Mouse (Mus musculus) left cerebral cortex, adult 18-20 months (tissue): ENCODE results near the gene Fyb2. TPM values are rescaled to one million over a fixed set of nuclear protein-coding genes. Genes with fewer than 3 reads are reported as not detected.
A peak's percentile ranks its signal among the peaks of the same experiment; 100 is the strongest.

Experiments used
- DNase-seq, 2 experiments: peaks; one replicate each; pipeline ENCODE4 v3.0.0; 2021 to 2022; ENCODE audit warnings: low spot score in 2 of 2, mixed read lengths in 1 of 2
- total RNA-seq, 2 experiments: library from RNA; stranded (reverse); gene quantifications; 2 replicates each; pipeline ENCODE4 v1.2.3; 2021

Fyb2 gene
- total RNA-seq, 2 experiments from 2014 or later = 1.2 to 1.6 TPM

DNA sequence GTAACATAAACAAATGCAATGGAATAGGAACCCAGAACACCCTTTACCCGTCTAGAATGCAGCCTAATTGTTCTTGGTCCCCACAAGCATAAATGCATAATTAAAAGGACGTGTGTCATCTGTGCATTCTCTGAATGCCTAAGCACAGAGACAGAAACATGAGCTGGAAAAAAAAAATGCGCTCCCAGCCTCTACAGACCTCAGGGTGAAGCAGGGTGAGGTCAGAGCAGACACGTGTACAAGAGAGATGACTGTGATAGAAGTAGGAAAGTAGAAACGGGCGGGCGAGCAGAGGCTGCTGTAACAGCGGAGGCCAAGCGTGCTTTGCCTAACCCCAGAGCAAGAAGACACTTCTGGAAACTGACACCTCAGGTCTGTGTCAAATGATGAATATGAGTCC, 22.8 kb downstream of the Fyb2 start:
- no peak for DNase-seq

DNA sequence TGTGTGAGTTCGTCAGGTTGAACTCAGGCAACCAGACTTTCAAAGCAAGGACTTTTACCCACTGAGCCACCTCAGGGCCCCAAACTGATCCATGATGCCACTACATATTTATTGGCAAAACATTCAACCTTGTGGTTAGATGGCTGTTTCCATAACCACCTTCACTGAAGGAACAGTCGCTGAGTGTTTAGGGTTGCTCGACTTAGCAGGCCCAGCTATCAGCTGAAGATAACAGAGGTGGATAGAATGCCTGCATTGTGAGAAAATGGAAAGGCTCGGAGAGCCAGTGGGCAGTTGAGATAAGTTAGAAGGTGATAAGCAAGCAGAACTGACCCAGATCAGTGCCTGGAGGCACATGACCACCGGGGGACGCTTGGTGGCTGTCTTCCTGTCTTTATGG, 26.3 kb downstream of the Fyb2 start:
- no peak for DNase-seq

DNA sequence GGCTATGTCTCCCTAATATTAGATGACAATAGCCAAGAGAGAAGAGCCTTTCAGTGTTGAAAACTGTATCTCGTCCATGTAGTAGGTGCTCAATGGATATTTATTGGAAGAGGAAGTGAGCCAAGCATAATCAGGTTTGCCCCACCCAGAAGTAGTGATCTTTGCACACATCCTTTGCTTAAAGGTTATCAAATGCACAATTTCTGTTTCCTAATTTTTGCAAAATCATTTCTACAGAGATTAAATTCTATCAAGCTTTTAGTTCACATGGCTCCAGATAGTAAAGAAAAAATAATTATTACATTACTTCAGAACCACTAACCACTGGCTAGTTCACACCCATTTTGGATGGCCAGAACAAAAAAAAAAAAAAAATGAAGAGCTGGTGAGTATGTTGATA, 28.6 kb downstream of the Fyb2 start:
- DNase-seq = no peak

DNA sequence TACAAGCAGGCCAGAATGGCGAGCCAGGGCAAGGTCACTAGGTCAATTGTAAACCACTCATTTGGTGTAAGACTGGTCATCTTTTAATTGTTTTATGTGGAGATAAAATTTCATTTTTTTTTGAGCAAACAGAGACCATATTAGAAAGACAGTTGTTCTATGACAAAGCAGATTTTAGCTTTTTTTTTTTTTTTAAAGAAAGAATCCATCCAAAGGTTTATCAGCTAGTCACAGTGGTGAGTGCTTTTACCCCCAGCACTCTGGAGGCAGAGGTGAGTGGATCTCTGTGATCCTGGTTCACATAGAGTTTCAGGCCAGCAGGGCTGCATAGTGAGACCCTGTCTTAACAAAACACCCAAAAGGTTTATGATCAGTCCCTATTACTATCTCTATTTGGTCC, 31.2 kb downstream of the Fyb2 start:
- DNase-seq = no peak

DNA sequence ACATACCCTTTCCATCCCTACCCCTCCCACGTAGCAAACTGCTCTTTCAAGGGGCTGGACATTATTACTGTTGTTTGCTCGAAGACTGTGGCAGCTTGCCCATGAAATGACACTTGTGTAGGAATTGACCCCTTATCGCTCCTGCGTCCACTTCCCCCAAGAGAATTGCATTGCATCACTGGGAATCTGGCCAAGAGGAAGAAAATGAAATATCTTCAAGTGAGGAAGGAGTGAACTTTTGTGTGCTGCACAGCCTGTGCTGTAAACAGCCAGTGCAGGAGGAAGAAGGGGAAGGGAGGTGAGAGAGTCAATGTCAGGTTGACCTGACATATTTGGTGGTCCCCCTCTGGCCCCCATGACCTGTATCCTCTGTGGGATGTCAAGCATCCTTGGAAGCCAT, 35.6 kb downstream of the Fyb2 start:
- DNase-seq = no peak

DNA sequence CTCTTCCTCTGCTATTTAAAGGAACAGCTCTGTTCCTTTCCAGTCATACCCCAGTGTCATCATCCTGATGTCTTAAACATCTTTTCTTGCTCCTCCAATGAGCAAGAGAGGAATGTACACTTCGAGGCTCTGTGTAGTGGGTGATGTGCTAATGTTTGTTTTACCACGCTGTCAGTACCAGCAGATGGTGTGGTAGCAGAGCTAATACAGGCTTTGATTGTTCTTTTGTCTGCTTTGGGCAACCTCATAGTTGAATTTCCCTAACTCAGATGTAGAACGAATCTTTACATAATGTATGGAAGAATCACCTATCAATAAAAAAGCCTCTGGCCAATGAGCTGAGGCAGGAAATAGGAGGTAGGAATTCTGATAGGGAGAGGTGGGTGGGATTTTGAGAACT, 36.0 kb downstream of the Fyb2 start:
- DNase-seq = no peak

DNA sequence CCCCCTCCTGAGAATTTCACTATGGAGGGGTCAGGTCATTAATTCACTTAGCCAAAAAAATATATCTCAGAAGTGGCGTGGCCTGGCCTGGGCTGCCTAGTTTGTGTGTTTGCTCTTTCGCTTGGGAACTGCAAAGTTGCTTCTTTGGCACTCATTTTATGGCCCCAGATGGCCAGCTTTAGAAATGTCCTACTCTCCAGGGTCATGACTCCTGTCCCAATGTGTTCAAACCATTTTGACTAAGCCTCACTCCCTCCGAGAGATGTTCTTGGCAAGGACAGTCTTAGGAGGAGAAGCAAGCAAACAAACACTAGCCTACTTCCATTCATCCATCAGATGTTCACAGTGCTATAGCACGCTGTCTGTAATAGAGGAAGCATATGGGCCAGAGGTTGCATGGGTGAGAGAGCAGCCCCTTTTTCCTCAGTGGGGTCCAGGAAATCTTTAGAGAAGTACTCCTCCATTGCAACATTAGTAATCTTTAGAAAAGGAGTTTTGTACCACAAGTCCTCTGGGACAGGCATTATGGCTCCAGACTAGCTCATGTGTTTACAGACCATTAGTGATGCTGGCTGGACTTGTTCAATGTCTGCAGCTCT, 38.1 kb downstream of the Fyb2 start:
- no peak for DNase-seq

DNA sequence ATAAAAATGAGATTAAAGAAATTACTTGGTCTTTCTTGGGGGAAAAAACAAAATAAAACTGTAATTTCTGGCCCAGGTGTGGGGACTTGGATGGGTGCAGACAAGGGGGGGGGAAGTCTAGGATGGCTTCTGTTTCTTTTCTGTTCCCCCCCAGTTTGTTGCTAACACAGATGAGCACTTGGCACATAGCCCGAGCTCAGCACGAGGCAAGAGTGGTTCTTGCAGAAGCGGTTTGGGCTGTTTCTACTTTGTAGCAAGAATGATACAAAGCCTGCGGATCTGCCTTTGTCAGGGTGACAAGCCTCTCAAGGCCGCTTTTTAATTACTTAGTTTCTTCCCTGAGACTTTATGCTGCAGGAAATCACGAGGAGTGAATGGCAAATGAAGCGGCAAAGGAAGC, 43.4 kb downstream of the Fyb2 start:
- no peak for DNase-seq

DNA sequence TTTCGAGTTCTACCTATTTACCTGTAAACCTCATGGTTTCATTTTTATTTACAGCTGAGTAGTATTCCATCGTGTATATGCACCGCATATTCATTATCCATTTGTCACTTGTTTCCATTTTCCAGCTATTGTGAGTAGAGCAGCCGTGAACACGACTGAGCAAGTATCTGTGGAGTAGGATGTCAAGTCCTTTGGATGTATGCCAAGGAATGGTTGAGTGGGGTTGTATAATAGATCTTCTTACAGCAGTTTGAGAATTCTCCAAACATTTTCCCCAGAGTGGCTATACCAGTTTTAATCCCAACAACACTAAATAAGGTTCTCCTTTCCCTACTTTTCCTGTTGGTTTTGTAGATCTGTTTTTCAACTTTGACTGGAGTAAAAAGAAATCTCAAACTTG, 48.2 kb downstream of the Fyb2 start:
- DNase-seq = no peak

DNA sequence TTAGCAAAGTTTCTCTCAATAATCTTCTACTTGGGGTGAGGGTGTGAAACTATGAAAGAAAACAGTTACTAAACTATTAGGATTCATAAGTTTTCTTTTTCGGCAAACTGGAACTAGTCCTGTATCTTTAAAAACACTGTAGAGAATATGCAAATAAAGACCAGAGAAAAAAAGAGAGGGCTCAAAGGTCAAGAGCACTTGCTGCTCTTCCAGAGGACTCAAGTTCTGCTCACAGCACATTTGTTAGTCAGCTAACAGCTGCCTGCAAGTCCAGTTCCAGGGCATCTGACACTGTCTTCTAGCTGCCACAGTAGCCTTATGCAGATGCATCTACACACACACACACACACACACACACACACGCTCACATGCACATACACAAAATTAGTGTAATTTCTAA, 59.4 kb downstream of the Fyb2 start:
- no peak for DNase-seq

DNA sequence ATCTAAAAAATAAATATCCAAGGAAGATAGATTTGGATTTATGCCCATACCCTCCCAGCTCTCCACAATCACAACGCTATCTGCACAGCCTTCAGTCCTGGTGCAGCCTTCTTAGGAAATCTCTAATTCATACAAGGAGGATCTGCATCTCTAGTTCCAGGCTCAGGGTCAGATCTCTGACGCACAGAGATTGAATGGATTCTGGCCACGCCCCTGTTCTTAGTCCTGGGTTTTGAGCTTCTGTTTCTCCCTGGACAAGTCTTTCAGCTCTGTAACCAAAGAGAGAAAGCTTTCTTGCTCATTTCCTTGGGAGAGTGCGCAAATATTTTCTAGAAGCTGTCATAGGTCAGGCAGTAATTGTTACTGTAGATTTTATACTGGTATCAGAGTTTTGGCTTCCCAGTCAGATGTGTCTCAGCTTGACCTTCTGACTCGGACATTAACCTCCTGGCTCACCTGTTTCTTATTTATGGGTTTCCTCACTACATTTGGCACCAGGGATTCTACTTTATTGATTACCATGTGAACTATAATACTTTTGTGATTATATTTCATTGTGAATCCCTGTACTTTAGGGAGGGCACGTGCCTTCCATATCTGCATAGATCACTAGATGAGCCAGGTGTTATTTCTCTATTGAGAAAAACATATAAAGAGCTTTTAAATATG, 62.0 kb downstream of the Fyb2 start:
- DNase-seq = no peak

DNA sequence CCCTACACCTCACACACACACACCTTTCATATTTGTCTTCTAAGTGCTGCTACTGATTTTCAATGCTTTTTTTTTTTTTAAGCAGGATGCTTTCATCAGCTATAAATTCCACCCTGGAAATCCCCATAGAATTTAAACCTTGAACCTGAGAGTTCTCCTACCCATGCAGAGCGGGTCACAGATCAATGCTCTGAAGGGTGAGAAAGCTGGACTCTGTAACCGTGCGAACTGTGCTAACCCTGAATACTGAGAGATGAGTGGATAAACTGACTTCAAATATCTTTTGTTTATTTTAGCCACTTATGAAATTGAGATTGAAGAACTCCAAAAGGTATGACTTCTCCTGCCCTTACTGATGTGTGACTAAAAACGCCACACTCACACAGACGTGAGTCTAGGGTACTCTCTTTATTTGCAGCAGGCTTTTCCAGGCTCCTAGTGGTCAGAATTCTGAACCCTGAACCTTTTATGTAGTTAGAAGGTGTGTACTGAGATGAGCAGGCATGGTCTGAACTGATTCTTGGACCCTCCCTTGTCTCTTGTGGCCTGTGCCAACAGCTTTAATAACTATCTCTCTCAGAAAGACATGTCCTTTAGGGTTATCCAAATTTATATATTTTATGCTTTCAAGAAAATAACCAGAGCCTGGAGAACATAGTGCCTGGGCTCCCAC, 72.8 kb downstream of the Fyb2 start:
- no peak for DNase-seq

DNA sequence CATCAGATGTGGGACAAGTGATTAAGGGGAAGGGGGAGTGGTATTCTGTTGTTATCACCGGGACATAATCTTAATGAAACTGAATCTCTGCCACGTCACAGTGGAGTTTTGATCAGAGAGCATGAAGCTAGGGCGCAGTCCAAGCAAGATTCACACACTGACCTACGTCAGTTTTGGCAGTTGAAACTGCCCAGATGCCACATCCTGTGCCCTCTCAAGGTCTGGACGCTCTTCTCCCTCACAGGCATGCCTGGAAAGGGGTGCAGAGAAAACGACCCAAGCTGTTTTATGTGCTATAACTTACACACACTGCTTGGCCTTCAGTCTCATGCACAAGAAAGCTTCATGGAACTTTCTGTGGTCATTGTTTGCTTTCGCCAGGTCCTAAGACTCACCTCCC, 74.4 kb downstream of the Fyb2 start:
- no peak for DNase-seq

DNA sequence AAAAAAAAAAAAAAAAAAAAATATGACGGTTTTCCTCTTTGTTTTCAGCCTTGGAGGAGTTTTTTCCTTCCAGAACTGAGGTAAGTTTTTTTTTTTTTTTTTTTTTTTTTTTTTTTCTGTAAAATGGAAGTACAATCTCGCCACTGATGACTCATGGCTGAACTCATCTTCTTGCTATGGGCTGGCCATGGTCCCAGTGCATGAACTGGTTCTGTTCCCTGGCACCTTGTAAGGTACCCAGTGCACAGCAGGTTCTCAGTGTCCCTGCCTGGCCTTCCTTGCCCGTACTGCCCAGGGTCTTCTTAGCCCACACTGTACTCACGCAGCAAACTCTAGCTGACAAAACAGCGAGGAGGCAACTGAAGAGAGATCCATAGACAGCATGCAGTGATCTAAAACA, 74.8 kb downstream of the Fyb2 start:
- DNase-seq = no peak

DNA sequence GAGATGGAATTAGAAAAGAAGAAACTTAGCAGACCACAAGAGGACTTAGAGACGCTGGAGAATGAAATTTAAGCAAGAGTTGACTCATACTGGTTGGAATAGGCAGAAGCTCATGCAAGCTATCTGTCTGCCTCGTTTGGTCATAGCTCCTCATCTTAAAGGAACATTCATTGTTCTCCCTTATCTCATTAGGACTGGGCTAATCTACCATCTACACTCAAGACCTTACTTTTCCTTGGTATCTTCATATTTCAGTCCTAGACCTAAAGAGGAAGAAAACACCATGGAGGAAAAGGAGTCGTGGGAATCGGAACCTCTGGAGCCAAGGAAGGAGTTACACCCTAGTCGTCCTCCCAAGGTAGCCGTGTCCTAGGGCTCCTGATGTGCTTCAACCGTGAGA, 75.5 kb downstream of the Fyb2 start:
- DNase-seq = no peak

DNA sequence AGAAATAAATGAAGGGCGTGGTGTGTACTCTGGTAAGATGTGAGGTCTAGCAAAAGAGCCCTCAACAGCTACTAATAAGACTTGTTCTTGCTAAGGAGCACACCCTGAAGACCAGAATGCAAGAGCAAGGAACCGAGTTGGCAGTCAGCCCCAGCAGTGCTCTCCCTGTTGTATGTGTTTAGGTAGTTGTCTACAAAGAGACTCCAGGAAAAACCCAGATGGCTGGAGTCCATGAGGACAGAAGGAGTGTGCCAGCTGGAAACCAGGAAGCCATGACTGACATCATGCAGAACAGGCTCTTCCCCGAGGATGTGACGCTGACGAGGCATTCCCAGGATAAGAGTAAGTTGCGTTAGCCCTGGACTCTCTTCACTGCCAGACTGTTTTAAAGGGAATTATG, 76.8 kb downstream of the Fyb2 start:
- DNase-seq = peak; percentile 19 to 37

DNA sequence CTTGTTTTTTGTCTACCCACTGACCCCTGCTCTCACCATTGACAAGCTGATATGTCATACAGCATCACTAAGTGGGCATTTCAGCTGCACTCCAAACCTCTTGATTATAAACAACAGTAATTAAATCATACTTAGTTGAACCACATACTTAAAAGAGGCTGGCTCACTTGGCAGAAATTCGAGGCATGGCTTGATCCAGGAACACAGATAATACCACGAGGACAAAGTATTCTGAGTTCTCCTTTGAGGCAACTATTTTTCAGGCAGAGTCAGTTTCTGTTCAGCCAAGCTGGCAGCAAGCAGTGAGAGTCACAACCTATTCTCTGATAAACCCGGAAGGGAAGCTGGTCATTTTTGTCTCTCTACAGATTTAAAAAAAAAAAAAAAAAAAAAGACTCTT, 77.4 kb downstream of the Fyb2 start:
- DNase-seq = no peak

DNA sequence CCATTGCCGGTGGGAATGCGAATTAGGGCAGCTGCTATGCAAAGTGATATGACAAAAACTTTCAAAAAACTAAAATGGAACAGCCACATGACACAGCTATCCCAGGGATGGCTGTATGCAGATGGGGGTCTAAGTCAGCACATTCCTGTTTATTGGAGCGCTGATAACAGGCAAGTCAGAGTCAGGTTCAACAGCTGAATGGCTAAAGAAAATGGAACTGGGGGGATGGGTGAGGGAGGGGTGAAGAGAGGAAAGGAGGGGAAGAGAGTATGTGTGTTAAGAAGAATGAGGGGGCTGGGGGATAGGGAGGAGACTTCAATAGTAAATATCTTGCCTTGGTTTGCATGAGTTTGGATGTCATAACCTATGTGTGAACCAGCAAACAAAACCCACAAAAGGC, 79.0 kb downstream of the Fyb2 start:
- DNase-seq = no peak

DNA sequence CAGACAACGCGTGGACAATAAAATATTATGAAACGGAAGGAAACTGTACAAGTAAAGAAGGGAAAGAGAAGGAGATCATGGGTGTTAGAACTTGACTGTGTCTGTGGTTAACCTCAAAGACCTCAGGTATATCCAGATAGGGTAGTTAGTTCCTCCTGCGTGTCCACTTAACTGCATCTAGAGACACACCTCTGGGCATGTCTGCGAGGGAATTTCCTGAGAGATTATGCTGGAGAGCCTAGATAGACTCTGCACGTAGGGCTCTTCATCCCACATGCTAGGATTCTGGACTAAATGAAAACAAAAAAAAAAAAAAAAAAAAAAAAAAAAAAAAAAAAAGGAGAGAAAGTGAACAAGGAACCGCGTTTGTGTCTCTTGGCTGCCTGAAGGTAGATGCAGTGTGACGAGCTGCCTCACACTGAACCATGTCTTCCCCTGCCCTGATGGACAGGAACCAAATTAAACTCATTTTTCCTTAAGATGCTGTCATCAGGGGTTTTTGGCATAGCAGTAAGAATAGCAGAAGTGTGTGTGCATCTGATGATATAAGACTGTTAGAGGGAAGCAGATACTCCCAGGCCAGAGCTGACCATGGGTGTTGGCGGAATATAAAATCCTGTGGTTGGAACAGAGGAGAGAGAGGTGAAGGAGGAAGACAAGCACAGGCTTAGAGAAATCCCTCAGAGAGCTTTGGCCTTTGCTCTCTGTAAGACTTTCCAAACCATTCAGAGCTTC, 80.1 kb downstream of the Fyb2 start:
- no peak for DNase-seq

DNA sequence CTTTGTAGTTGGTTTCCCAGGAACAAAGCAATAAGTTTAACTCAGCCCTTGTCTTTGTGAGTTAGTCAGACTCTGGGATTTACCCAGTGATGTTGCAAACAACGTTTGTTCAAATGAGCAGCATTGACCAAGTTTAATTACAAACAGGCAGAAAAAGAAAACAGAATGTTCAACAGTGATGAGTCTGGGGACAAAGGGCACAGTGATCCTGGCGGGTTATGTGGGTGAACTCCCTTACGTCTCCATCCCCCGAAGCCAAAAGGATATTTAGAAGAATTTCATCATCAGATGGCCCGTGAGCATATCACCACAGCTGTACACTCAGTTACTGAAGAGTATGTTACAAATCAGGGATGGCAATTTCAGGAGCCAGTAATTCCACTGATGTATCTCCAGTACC, 86.4 kb downstream of the Fyb2 start:
- DNase-seq = no peak

DNA sequence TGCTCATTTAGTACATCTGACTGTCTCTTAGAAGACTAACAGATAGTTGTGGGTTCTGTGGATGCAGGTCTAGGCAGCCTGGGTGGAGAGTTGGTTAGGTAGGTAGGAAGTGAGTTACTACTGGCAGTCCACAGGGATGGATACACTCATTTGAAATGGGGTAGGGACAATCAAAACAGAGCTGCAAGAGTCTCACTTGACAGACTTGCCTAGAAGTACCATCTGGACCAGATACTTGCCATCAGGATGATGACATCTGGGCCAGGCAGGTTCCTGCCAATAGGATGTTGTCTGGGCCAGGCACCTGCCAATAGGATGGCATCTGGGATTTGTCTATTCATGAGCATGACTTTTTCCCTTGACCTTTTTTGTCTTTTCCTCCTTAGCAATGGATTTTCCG, 88.5 kb downstream of the Fyb2 start:
- DNase-seq = no peak

DNA sequence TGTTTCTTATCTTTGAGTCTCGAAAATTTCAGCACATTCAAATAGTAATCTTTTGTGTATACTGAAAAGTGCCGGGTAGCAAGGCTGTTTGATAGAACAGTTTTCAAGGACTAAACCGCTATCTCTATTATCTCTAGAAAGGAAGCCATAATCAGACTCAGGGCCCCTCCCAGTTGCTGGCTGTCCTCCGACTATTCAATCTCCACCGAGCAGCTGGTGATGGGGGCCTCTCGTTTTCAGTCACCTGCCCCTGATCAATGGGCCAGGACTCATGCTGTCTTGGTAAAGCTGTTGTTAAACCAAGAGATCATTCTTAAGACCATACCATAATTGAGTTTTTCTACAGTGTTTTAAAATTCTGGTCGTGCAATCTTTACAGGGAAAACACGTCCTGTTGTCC, 90.9 kb downstream of the Fyb2 start:
- no peak for DNase-seq
